Mouse (Mus musculus) heart, embryonic 11.5 days (tissue): ENCODE results near the gene Mcf2l. TPM values are rescaled to one million over a fixed set of nuclear protein-coding genes. Genes with fewer than 3 reads are reported as not detected.

Experiments used
- ATAC-seq: fragments of 200-750 bp; cut with Nextera tagmentation; replicated peaks from 2 replicates; pipeline ENCODE4 v1.8.0; 2017; ENCODE audit warnings: moderate library complexity; ENCODE audit not compliant: insufficient number of reproducible peaks, low FRiP score, low TSS enrichment
- H3K27ac ChIP-seq: fragments of 300-500 bp; sonication (generic); 2 replicates; pipeline ENCODE4 v1.5.1; 2014; ENCODE audit warnings: mild to moderate bottlenecking, low read depth, low read length
- H3K27me3 ChIP-seq: fragments of 300-500 bp; sonication (generic); 2 replicates; pipeline ENCODE4 v1.6.1; 2014; ENCODE audit warnings: mild to moderate bottlenecking, low read length, mixed read lengths; ENCODE audit not compliant: control insufficient read depth, insufficient read depth
- H3K36me3 ChIP-seq: fragments of 300-500 bp; sonication (generic); 2 replicates; pipeline ENCODE4 v1.6.1; 2014; ENCODE audit warnings: mild to moderate bottlenecking, low read length, moderate library complexity, mixed read lengths; ENCODE audit not compliant: control insufficient read depth, insufficient read depth
- H3K4me1 ChIP-seq: fragments of 300-500 bp; sonication (generic); 2 replicates; pipeline ENCODE4 v1.6.1; 2014; ENCODE audit warnings: low read length; ENCODE audit not compliant: control insufficient read depth, insufficient read depth
- H3K4me2 ChIP-seq: fragments of 300-500 bp; sonication (generic); 2 replicates; pipeline ENCODE4 v1.6.1; 2014; ENCODE audit warnings: mild to moderate bottlenecking, moderate library complexity
- H3K4me3 ChIP-seq: fragments of 300-500 bp; sonication (generic); 2 replicates; pipeline ENCODE4 v1.5.1; 2014; ENCODE audit warnings: low read depth, low read length
- H3K9ac ChIP-seq: fragments of 300-500 bp; sonication (generic); 2 replicates; pipeline ENCODE4 v1.6.1; 2014; ENCODE audit warnings: mild to moderate bottlenecking, low read depth, low read length, moderate library complexity
- H3K9me3 ChIP-seq: fragments of 300-500 bp; sonication (generic); replicated peaks from 2 replicates; pipeline ENCODE4 v1.6.1; 2016; ENCODE audit warnings: low read length; ENCODE audit not compliant: control insufficient read depth
- WGBS: fragments of 180-500 bp; shearing (Covaris S2); extraction: QIAGEN DNeasy Blood & Tissue Kit; methylation state at CpG from one replicate; pipeline ENCODE4 v1.1.7; 2014; ENCODE audit not compliant: insufficient replicate concordance; 5-methylcytosine and 5-hydroxymethylcytosine counted together
- polyA plus RNA-seq: library from polyadenylated mRNA; unstranded; fragments of >200 nt; fragmentation: Nextera tagmentation; extraction: Ambion mirVana; gene quantifications from 2 replicates; pipeline ENCODE4 v1.2.1, GENCODE M21; 2014

Mcf2l gene
- polyA plus RNA-seq, 1 experiment from 2014 or later: 8.8 TPM

- WGBS: 76% methylated on average over 5 of the region's 5 CpGs
These were observed 40.0 kb upstream of the Mcf2l start for GRCm38 (mm10) chr8:12833616-12834015.

GRCm38 (mm10) chr8:12840834-12841233 lies 32.8 kb upstream of the Mcf2l start:
- Histone ChIP-seq H3K4me2 (no peak overlapping the region), H3K9me3 (no peaks in the 10 kb centered on the region), H3K4me1 (no peaks in the 10 kb centered on the region), H3K27ac (no peak overlapping the region), H3K4me3 (no peak overlapping the region), H3K9ac (no peak overlapping the region), H3K36me3 (no peaks in the 10 kb centered on the region; the same call in none of the 2 replicates), H3K27me3 (no peaks in the 10 kb centered on the region)
- 89% methylated on average over 7 of the region's 7 CpGs for WGBS
- no peak for ATAC-seq

More at GRCm38 (mm10) chr8:12833616-12834015, 40.0 kb upstream of the Mcf2l start:
- ATAC-seq: no peak
- H3K9me3 ChIP-seq: no peaks in the 10 kb centered on the region
- no peak overlapping the region for H3K4me3 ChIP-seq
- H3K9ac ChIP-seq: no peak overlapping the region
- H3K36me3 ChIP-seq: peaks cover 15% of the 10 kb centered on the region
- H3K27ac ChIP-seq: no peak overlapping the region
- no peak overlapping the region for H3K4me2 ChIP-seq
- no peaks in the 10 kb centered on the region for H3K4me1 ChIP-seq
- H3K27me3 ChIP-seq: no peaks in the 10 kb centered on the region

- Histone ChIP-seq H3K9me3 (no peaks in the 10 kb centered on the region), H3K27me3 (no peaks in the 10 kb centered on the region), H3K9ac (no peak overlapping the region), H3K4me3 (no peak overlapping the region), H3K27ac (no peak overlapping the region), H3K4me2 (no peak overlapping the region), H3K4me1 (no peaks in the 10 kb centered on the region), H3K36me3 (no peaks in the 10 kb centered on the region; the same call in none of the 2 replicates)
- no peak for ATAC-seq
- 79% methylated on average over 11 of the region's 11 CpGs for WGBS
These were observed 31.1 kb upstream of the Mcf2l start for GRCm38 (mm10) chr8:12842342-12842995.

GRCm38 (mm10) chr8:12844347-12844950 lies 29.2 kb upstream of the Mcf2l start:
- H3K4me1 ChIP-seq: no peaks in the 10 kb centered on the region
- 91% methylated on average over 16 of the region's 16 CpGs for WGBS
- peaks cover 10% of the 10 kb centered on the region for H3K36me3 ChIP-seq
- ATAC-seq: no peak
- H3K4me3 ChIP-seq: no peak overlapping the region
- H3K9me3 ChIP-seq: no peaks in the 10 kb centered on the region
- no peak overlapping the region for H3K4me2 ChIP-seq
- no peaks in the 10 kb centered on the region for H3K27me3 ChIP-seq
- H3K9ac ChIP-seq: no peak overlapping the region
- H3K27ac ChIP-seq: no peak overlapping the region

DNA sequence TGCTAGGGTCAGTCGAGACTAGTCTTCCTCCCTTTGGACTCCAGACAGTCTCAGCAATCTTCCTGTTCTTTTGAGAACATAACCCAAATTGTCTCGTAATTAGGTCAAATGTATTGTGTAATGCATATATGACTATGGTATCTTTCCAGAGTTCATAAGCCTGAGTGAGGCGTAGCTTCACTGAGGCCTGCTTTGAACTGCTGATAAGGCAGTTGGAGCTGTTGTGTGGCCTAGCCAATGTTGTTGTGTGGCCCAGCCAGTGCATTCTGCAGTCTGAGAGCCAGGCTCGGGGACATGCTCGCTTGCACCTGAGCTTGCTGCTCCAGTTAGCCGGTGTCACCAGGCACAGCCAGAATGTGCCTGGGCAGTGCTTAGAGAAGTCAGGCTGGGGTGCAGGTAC lies 27.2 kb upstream of the Mcf2l start:
- H3K36me3 ChIP-seq: peaks cover 12% of the 10 kb centered on the region
- no peaks in the 10 kb centered on the region for H3K27me3 ChIP-seq
- no peak overlapping the region for H3K9ac ChIP-seq
- no peaks in the 10 kb centered on the region for H3K4me1 ChIP-seq
- no peak overlapping the region for H3K27ac ChIP-seq
- 85% methylated on average over 6 of the region's 6 CpGs for WGBS
- no peak overlapping the region for H3K4me2 ChIP-seq
- H3K9me3 ChIP-seq: no peaks in the 10 kb centered on the region
- H3K4me3 ChIP-seq: no peak overlapping the region
- ATAC-seq: no peak

- Histone ChIP-seq H3K4me3 (no peak overlapping the region), H3K9ac (no peak overlapping the region), H3K4me2 (no peak overlapping the region), H3K27ac (no peak overlapping the region), H3K9me3 (no peaks in the 10 kb centered on the region), H3K4me1 (peaks cover 4% of the 10 kb centered on the region; the same call in 1 of the 2 replicates), H3K27me3 (no peaks in the 10 kb centered on the region), H3K36me3 (peaks cover 12% of the 10 kb centered on the region; the same call in 1 of the 2 replicates)
- 86% methylated on average over 10 of the region's 10 CpGs for WGBS
- no peak for ATAC-seq
These were observed 22.4 kb upstream of the Mcf2l start for GRCm38 (mm10) chr8:12851241-12851640.

DNA sequence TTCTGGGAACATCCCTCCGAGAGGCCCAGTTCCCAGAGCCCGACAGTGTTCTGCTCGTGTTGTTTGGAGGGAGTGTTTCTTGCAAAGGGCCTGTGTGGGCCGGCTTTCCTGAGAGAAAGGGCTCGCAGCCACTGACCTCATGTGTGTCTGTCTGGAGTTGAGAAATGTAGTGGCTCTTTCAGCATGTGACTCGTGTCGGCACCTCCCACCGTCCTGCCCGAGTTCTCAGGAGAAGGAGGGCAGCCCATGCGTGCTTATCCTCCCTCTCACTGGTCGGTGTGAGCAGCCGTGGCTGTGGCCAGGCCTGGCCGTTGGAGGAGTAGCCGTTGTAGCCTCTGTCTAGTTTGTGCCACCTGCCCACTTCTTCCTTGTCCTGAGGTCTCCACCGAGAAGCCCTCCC lies 17.6 kb upstream of the Mcf2l start:
- ATAC-seq: 0 out of 2 replicates have a peak, but pooled peaks have one; percentile 29
- H3K27ac ChIP-seq: no peak overlapping the region
- H3K27me3 ChIP-seq: no peaks in the 10 kb centered on the region
- no peak overlapping the region for H3K9ac ChIP-seq
- WGBS: 50% methylated on average over 15 of the region's 15 CpGs
- H3K4me1 ChIP-seq: peaks cover 4% of the 10 kb centered on the region; the same call in 1 of the 2 replicates
- H3K4me2 ChIP-seq: no peak overlapping the region
- H3K4me3 ChIP-seq: no peak overlapping the region
- H3K9me3 ChIP-seq: no peaks in the 10 kb centered on the region
- H3K36me3 ChIP-seq: no peaks in the 10 kb centered on the region; the same call in 1 of the 2 replicates

DNA sequence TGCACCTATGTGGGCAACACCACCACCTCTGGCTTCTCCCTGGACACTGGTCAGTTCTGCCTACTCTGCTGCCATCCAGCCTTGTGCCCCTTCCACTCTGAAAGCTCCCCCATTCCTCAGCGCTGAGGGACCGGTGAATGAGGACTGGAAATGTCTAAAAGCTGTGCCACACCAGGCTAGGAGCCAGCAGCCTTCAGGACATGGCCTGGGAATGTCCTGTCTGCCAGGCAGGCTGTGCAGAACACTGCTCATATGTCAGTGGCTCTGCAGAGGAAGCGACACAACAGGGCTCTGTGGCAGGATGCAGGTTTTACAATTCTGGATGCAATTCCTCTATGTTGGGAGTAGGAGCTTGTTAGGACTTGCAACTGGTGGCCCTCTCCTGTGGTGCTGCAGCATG lies 10.5 kb upstream of the Mcf2l start:
- Histone ChIP-seq H3K4me1 (no peaks in the 10 kb centered on the region), H3K9me3 (no peaks in the 10 kb centered on the region), H3K4me3 (no peak overlapping the region), H3K36me3 (peaks cover 10% of the 10 kb centered on the region; the same call in 1 of the 2 replicates), H3K9ac (no peak overlapping the region), H3K27me3 (no peaks in the 10 kb centered on the region), H3K27ac (no peak overlapping the region), H3K4me2 (no peak overlapping the region)
- WGBS: 92% methylated on average over 3 of the region's 3 CpGs
- no peak for ATAC-seq
